Mouse (Mus musculus) liver, adult 2 months (tissue): ENCODE results near the gene Cutal. TPM values are rescaled to one million over a fixed set of nuclear protein-coding genes. Genes with fewer than 3 reads are reported as not detected.

Experiments
- DNase-seq: peaks from one replicate; pipeline ENCODE4 v3.0.0-alpha.2; 2011; ENCODE audit warnings: low read depth, low spot score; ENCODE audit errors: extremely low read depth
- H3K27ac ChIP-seq: fragments of 200-500 bp; replicated peaks from 2 replicates; pipeline ENCODE4 v1.5.1; 2012; ENCODE audit warnings: low read depth, mild to moderate bottlenecking, control low read depth, inconsistent platforms, low read length; ENCODE audit not compliant: insufficient read depth
- H3K27me3 ChIP-seq: fragments of 200-500 bp; 2 replicates; pipeline ENCODE4 v1.6.1; 2012; ENCODE audit warnings: mild to moderate bottlenecking, moderate library complexity, low read length, inconsistent platforms; ENCODE audit not compliant: control insufficient read depth, insufficient read depth
- H3K36me3 ChIP-seq: fragments of 200-500 bp; 2 replicates; pipeline ENCODE4 v1.6.1; 2012; ENCODE audit warnings: low read length, inconsistent platforms; ENCODE audit not compliant: control insufficient read depth, insufficient read depth
- H3K4me1 ChIP-seq: fragments of 200-500 bp; 2 replicates; pipeline ENCODE4 v1.6.1; 2011; ENCODE audit warnings: low read length; ENCODE audit not compliant: control insufficient read depth, insufficient read depth
- H3K4me3 ChIP-seq: fragments of 200-500 bp; 2 replicates; pipeline ENCODE4 v1.5.1; 2011; ENCODE audit warnings: low read depth, mild to moderate bottlenecking, control low read depth, low read length, moderate library complexity; ENCODE audit not compliant: insufficient read depth
- H3K79me2 ChIP-seq: fragments of 200-500 bp; 2 replicates; pipeline ENCODE4 v1.6.1; 2012; ENCODE audit warnings: inconsistent platforms, mild to moderate bottlenecking, low read length, moderate library complexity; ENCODE audit not compliant: control insufficient read depth, insufficient read depth
- H3K9ac ChIP-seq: fragments of 200-500 bp; 2 replicates; pipeline ENCODE4 v1.6.1; 2012; ENCODE audit warnings: low read depth, mild to moderate bottlenecking, control low read depth, inconsistent platforms, low read length
- CTCF ChIP-seq: fragments of 200-500 bp; IDR thresholded peaks from 2 replicates; pipeline ENCODE4 v1.5.1; 2011; ENCODE audit warnings: low read depth, low read length, control low read depth
- POLR2A ChIP-seq: fragments of 200-500 bp; IDR thresholded peaks from 2 replicates; pipeline ENCODE4 v1.6.1; 2011; ENCODE audit warnings: low read length, control low read depth; ENCODE audit not compliant: insufficient read depth; ENCODE audit errors: extremely low read depth
- WGBS: fragments of 180-500 bp; shearing (Covaris S2); methylation state at CpG from one replicate; pipeline ENCODE4 v1.1.7; 2018; 5-methylcytosine and 5-hydroxymethylcytosine counted together
- polyA plus RNA-seq: library from polyadenylated mRNA; depleted of rRNA; stranded (reverse); fragments of >200 nt; gene quantifications from 2 replicates; pipeline ENCODE4 v1.2.3, GENCODE M21; 2012
- total RNA-seq: library from RNA; depleted of rRNA; stranded (reverse); fragments of >200 nt; gene quantifications from 2 replicates; pipeline ENCODE4 v1.2.3, GENCODE M21; 2014

Gene Cutal
- total and polyA plus RNA-seq, 2 experiments: 48.2 to 341 TPM

DNA sequence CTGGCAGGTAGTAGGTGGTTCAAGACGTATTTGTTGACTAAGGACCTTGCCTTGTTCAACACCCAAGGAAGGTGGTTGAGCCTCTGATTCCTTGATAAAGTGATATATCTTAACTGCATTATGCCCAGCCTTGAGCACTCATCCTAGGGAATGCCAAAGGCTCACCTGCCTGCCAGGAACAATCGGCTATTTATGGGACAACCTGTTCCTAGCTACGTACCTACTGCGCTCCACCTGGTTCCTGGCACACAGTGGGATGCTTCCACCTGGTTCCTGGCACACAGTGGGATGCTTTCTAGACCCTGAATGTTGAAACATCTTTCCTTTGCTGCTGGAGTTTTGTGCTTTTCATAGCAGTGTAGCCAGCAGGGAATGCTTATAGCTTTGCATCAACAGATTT is 35.5 kb downstream of the Cutal start:
- Histone ChIP-seq H3K79me2 (no peaks in the 10 kb centered on the region), H3K9ac (no peak overlapping the region), H3K27ac (no peak overlapping the region), H3K36me3 (no peaks in the 10 kb centered on the region), H3K4me3 (no peak overlapping the region), H3K27me3 (no peaks in the 10 kb centered on the region), H3K4me1 (peaks cover 2% of the 10 kb centered on the region; the same call in 1 of the 2 replicates)
- TF ChIP-seq POLR2A (no peak), CTCF (no peak)
- no peak for DNase-seq
- WGBS: 96% methylated on average over 4 of the region's 4 CpGs

DNA sequence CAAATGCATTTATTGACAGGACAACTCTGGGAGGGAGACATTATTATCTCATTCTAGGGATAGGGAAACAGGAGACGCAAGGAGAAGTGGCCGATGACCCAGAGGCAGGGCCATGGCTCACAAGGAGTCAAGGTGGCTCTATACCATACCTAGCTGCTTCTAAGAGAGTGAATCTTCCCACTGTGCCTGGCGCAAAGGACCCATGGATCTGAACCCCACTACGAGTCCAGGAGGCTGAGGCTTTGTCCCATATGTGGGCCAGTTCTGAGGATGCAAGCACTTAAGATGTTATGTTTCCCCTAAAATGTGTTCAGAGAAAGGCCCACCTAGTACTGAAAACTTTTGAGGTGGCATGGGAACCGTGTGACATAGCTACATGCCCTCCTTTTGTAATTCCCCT is 37.7 kb downstream of the Cutal start:
- TF ChIP-seq CTCF (no peak), POLR2A (no peak)
- WGBS: 93% methylated on average over 5 of the region's 5 CpGs

DNA sequence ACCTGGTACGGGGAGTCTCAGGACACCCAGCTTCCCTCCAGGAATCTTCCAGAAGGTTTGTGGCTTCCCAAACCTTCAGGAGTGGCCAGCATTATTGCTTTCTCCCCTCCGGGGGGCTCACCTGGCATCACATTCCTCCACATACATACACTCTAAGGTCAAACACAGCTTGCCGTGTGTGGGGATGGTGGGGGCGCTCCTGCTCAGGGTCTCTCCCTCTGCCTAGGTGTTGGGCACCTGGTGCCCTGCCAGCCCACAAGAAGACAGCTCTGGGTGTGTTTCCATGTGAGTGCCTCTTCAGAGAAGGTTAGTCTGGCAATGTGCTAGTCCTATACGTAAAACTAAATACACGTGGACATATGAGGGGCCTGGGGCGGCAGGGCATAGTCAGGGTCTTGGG is 38.4 kb downstream of the Cutal start:
- Histone ChIP-seq H3K27ac (no peak overlapping the region), H3K9ac (no peak overlapping the region), H3K79me2 (no peaks in the 10 kb centered on the region), H3K36me3 (no peaks in the 10 kb centered on the region), H3K4me1 (peaks cover 2% of the 10 kb centered on the region; the same call in 1 of the 2 replicates), H3K27me3 (no peaks in the 10 kb centered on the region), H3K4me3 (no peak overlapping the region)
- no peak for TF ChIP-seq CTCF
- no peak for TF ChIP-seq POLR2A
- 80% methylated on average over 7 of the region's 7 CpGs for WGBS
- DNase-seq: no peak

More for the DNA sequence above, 37.7 kb downstream of the Cutal start:
- Histone ChIP-seq H3K9ac (no peak overlapping the region), H3K4me1 (peaks cover 2% of the 10 kb centered on the region; the same call in 1 of the 2 replicates), H3K36me3 (no peaks in the 10 kb centered on the region), H3K79me2 (no peaks in the 10 kb centered on the region), H3K4me3 (no peak overlapping the region), H3K27me3 (no peaks in the 10 kb centered on the region), H3K27ac (no peak overlapping the region)
- DNase-seq: no peak

DNA sequence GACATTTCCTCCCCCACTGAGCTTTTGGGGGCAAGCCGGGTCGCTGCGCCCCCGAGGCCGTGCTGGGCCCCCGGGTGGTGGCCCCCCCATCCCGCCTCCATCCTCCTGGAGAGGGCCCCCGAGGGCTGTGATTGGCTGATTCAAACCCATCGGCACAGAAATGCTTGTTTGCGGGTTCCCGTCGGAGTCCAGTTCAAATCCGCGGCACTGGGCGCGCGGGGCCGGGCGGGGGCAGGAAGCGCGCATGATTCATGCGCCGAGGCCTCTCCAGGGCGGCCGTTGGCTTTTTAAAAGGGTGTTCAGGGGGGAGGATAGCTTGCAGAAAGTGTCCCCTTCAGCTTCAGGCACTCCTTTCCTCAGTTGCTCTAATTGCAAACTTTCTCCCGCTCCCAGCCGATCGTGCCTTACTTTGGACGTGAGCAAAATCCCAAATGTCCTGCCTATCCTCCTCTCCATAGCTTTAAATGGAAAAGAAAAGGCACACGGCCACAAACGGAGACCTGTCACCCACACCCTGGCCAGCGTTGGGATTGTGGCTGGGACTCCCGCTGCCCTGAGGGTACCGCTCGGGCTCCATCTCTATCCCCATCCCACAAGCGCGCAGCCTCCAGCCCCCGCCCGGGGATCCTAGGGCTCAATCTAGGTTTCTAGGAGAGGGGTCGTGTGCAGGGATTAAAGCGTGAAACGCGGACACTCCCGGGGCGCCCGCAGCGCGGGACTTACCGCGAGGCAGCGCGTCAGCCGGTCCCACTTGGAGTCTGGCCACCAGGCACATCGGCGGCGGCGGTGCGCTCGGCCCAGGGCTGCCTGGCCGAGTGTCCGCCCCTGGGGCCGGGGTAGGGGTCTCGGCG is 39.2 kb downstream of the Cutal start, which contains the start of gene Phf19:
Phf19 (minus strand) TSS at position 809 of the 851 bp plus-strand sequence.
- peaks cover 2% of the 10 kb centered on the region; the same call in 1 of the 2 replicates for H3K4me1 ChIP-seq
- no peaks in the 10 kb centered on the region for H3K27me3 ChIP-seq
- peak within 1 kb of the TSS; percentile 62 for H3K9ac ChIP-seq
- H3K79me2 ChIP-seq: no peaks in the 10 kb centered on the region
- H3K27ac ChIP-seq: no peak within 1 kb of the TSS
- peak within 1 kb of the TSS; percentile 54 for H3K4me3 ChIP-seq
- 3% methylated on average over 61 of the region's 64 CpGs for WGBS
- no peaks in the 10 kb centered on the region for H3K36me3 ChIP-seq
- DNase-seq: no peak
- no peak for TF ChIP-seq CTCF
- no peak for TF ChIP-seq POLR2A

DNA sequence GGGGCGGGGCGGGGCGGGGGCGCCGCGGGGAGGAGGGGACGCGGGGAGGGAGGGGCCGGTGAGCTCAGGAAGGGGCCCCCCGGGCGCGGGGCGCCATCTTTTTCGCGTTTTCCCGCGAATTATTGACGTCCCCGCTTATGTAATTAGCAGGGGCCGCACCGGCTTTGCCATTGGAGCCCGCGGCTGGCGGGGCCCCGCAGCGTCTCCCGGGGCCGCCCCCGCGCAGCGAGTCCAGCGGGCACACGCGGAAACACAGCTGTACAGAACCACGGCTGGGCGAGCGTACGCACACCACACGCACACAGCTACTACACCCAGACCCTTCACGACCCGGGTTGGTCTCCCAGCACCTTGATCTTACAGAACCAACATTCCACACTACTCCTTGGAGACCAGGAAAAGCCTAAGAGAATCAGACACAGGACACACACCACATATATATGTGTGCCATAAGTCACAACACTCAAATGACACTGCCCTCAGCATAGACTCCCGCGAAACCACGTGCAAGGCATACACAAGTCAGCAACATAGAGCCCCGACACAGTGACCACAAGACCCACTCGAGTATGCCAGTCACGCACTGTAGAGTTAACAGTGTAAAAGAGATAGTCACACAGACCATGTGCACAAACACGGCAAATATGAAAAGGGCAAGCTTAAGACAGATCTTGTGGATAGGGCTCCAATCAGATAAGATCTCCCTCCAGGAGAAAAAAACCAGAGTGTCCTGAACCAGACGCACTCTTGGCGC is 40.0 kb downstream of the Cutal start:
- peak overlapping the region; percentile 62 for H3K9ac ChIP-seq
- WGBS: 8% methylated on average over 41 of the region's 50 CpGs
- no peak for DNase-seq
- no peaks in the 10 kb centered on the region for H3K79me2 ChIP-seq
- no peak for TF ChIP-seq CTCF
- no peak for TF ChIP-seq POLR2A
- no peak overlapping the region for H3K27ac ChIP-seq
- H3K27me3 ChIP-seq: no peaks in the 10 kb centered on the region
- peaks cover 2% of the 10 kb centered on the region; the same call in 1 of the 2 replicates for H3K4me1 ChIP-seq
- H3K4me3 ChIP-seq: peak overlapping the region; percentile 54
- no peaks in the 10 kb centered on the region for H3K36me3 ChIP-seq
